Mouse (Mus musculus) lung, adult 2 months (tissue): Measurements from ENCODE around the gene Slc9a7. TPM values are rescaled to one million over a fixed set of nuclear protein-coding genes. Genes with fewer than 3 reads are reported as not detected.

Experiments
- DNase-seq: peaks from one replicate; pipeline ENCODE4 v3.0.0; 2022
- H3K4me1 ChIP-seq: fragments of 200-500 bp; 2 replicates; pipeline ENCODE4 v1.6.1; 2011; ENCODE audit warnings: low read length; ENCODE audit not compliant: control insufficient read depth, insufficient read depth
- H3K4me3 ChIP-seq: fragments of 200-500 bp; replicated peaks from 2 replicates; pipeline ENCODE3; 2011; ENCODE audit warnings: low read depth, mild to moderate bottlenecking, control low read depth, low read length; ENCODE audit errors: extremely low read depth
- CTCF ChIP-seq: fragments of 200-500 bp; IDR thresholded peaks from 2 replicates; pipeline ENCODE4 v1.5.1; 2011; ENCODE audit warnings: mild to moderate bottlenecking, low read length, control low read depth; ENCODE audit not compliant: insufficient read depth
- POLR2A ChIP-seq: fragments of 200-500 bp; IDR thresholded peaks from 2 replicates; pipeline ENCODE4 v1.6.1; 2011; ENCODE audit warnings: low read depth, mild to moderate bottlenecking, control low read depth, low read length, borderline replicate concordance; ENCODE audit errors: extremely low read depth
- WGBS: fragments of 180-500 bp; shearing (Covaris S2); methylation state at CpG from one replicate; pipeline ENCODE4 v1.1.7; 2018; 5-methylcytosine and 5-hydroxymethylcytosine counted together
- polyA plus RNA-seq: library from polyadenylated mRNA; depleted of rRNA; stranded (reverse); fragments of >200 nt; gene quantifications from 2 replicates; pipeline ENCODE4 v1.2.3, GENCODE M21; 2012; rRNA removed

The Slc9a7 gene
- polyA plus RNA-seq, result 2.6 and 4.1 TPM in 2 replicates

DNA sequence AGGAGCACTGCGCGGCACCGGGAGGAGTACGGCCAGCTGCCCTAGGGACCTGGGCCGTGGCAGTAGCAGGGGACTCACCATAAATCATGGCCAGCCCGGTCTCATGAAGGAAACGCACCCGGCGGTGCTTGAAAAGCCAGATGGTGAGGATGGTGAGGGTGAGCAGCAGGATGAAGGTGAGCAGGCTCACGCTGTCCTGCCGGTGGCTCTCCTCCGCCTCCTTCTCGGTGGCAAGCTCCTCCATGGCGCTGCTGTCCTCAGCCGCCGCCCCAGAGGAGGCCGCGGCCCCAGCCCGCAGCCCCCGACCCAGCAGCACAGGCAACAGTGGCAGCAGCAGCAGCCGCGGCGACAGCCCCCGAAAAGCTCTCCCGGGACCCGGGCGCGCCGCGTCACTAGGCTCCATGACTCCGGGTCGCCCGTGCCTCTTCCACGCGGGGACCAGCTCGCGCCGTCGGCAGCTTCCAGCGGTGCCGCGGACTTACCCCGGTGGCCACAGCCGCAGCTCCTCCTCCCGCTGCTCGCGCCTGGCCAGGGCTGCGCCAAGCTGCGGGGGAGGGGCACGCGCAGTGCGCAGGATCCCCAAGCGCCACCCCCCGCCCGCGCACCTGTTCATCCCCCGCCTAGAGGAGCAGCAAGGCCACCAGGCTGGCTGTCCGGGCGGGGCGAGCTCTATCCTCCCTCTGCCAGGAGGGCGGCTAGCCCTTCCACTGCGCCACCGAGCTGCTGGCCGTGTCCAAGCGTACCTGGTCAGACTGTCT lies at the start of gene Slc9a7:
Gene Slc9a7 (minus strand): TSS at position 526 of the 758 bp plus-strand sequence.
- 20% methylated on average over 65 of the region's 65 CpGs for WGBS
- no peak for TF ChIP-seq POLR2A
- TF ChIP-seq CTCF, result no peak
- peak; percentile 39 for DNase-seq
- peak within 1 kb of the TSS; percentile 62 for H3K4me3 ChIP-seq
- no peaks in the 10 kb centered on the region for H3K4me1 ChIP-seq

DNA sequence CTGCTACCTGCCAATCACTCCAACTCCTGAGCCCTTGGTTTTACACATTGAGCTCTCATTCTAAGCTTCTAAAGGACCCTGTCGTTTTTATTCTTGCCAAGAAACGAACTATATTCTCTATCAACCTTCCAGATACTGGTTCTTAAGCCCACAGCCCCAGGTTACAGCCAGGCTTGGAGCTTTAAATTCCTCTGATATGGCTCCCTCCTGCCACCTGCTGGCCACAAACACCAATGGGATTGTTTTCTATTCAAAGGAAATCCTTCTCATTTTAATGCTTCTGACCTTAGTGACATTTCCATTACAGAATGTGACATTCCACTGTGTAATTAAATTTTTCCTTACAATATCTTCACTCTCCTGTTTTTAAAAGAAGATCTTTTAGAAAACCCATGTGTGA lies 44.1 kb upstream of the Slc9a7 start:
- 12% methylated on average over 2 of the region's 2 CpGs for WGBS
- Histone ChIP-seq H3K4me3 (no peak overlapping the region), H3K4me1 (no peaks in the 10 kb centered on the region)
- TF ChIP-seq CTCF, result 0 out of 2 replicates have a peak, but pooled peaks have one; percentile 28
- TF ChIP-seq POLR2A, result no peak
- DNase-seq, result peak; percentile 34

DNA sequence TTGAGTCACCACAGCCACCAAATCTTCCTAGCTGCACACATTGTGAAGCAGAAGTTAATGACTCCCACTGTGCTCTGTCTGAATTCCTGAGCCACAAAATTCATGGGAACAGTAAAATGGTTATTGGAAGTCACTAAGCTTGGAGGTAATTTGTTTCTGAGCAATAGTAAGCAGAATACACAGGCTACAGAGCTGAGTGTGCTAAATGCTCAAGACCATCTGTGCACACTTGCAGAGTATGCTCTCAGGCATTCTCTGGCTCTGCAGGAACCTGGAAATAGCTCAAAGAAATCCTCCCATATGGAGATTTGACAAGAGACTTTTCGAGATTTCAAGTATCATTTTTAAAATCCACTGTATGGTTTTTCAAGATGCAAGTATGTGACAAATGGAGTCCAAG lies 41.1 kb upstream of the Slc9a7 start:
- DNase-seq, result no peak
- TF ChIP-seq POLR2A (no peak), CTCF (no peak)
- Histone ChIP-seq H3K4me1 (no peaks in the 10 kb centered on the region), H3K4me3 (no peak overlapping the region)
- WGBS, result 40% methylated on average over 1 of the region's 1 CpGs

- no peak for DNase-seq
- WGBS, result 30% methylated on average over 3 of the region's 3 CpGs
- TF ChIP-seq CTCF, result no peak
- TF ChIP-seq POLR2A, result no peak
Measured at GRCm38 (mm10) chrX:20307215-20307614, 15.6 kb upstream of the Slc9a7 start.

DNA sequence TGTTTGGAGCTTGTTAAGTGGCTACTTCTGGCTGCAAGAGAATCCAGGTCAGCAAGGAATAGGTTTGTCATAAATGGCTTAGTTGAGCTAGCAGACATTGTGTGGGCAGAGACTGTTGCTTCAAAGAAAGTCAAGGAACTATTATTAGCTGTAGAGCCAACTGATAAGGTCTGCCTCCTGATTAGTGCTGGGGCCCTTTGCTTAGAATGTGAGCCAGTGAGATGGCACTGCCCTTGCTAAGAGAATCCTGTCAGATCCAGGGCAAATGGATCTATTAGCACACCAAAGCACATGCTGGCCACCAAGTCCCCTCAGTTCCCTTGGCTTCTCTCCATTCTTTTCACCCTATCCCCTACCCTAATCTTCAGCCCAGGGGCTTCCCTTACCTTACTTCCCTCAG lies 14.3 kb upstream of the Slc9a7 start:
- no peaks in the 10 kb centered on the region for H3K4me1 ChIP-seq
- no peak overlapping the region for H3K4me3 ChIP-seq
- TF ChIP-seq CTCF (no peak), POLR2A (no peak)
- no peak for DNase-seq

More at GRCm38 (mm10) chrX:20307215-20307614, 15.6 kb upstream of the Slc9a7 start:
- no peaks in the 10 kb centered on the region for H3K4me1 ChIP-seq
- H3K4me3 ChIP-seq, result no peak overlapping the region

DNA sequence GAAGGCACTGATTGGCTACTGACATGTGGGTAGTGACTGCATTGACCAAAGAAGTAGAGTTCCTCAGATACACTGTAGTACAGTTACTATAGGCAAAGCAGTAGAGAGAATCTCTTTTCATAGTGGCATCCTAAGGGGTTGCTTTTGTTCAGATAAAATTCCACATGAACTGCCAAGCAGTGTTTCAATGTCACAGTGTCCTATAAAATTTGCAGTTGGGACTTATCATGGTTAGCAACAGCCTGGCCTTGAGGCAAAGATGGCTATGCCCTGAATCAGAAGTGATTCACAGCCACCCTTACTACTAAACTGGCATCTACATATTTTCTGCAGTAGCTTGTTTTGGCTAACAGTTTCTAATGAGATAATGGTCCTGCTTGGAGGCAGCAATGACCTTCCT lies 11.7 kb upstream of the Slc9a7 start:
- TF ChIP-seq CTCF (no peak), POLR2A (no peak)
- Histone ChIP-seq H3K4me1 (no peaks in the 10 kb centered on the region), H3K4me3 (no peak overlapping the region)
- DNase-seq, result no peak

- no peak for DNase-seq
- WGBS, result 45% methylated on average over 11 of the region's 11 CpGs
- no peak for TF ChIP-seq POLR2A
- TF ChIP-seq CTCF, result no peak
- H3K4me3 ChIP-seq, result peak overlapping the region; percentile 21
- no peaks in the 10 kb centered on the region for H3K4me1 ChIP-seq
Measured at GRCm38 (mm10) chrX:20292040-20292417, 422 bp upstream of the Slc9a7 start.

DNA sequence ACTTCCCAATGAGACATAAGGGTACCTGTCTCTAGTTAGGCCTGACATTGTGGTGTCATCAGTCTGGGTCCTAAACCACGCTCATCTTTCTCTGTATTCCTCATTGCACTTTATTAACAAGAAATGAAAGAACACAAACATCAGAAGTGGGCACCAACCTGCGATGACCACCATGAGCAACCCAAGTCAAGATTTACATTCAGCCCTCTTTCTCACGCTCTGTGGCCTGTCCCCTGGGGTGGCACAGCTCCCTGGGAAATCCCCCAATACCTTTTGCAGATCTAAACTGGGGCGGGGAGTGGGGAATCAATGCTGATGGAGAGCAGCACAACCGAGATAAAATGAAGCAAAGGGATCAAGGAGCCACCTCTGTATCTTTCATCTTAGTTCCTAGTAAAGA lies 892 bp downstream of the Slc9a7 start:
- WGBS, result 28% methylated on average over 5 of the region's 5 CpGs
- no peak for TF ChIP-seq CTCF
- no peak for TF ChIP-seq POLR2A
- Histone ChIP-seq H3K4me3 (peak overlapping the region; percentile 34), H3K4me1 (no peaks in the 10 kb centered on the region)
- no peak for DNase-seq

GRCm38 (mm10) chrX:20288674-20289073 lies 2.9 kb downstream of the Slc9a7 start:
- Histone ChIP-seq H3K4me1 (no peaks in the 10 kb centered on the region), H3K4me3 (no peak overlapping the region)
- WGBS, result 81% methylated on average over 3 of the region's 3 CpGs
- DNase-seq, result no peak
- TF ChIP-seq POLR2A (no peak), CTCF (no peak)

DNA sequence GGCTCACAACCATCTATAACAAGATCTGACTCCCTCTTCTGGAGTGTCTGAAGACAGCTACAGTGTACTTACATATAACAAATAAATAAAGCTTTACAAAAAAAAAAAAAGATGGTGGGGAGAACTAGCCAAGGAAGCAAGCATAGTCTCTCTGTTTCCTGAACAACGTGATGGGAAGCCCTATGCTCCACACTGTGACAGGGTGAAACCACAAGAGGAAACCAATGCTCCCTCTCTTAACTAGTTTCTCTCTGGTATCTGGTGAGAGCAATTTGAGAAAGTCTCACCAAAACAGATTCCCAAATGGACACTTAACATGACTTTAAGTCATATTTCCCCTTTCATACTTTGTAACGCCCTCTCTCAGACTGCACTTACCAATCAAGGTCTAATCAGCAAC lies 5.4 kb downstream of the Slc9a7 start:
- no peak for DNase-seq
- H3K4me1 ChIP-seq, result no peaks in the 10 kb centered on the region
- H3K4me3 ChIP-seq, result no peak overlapping the region
- 50% methylated on average over 2 of the region's 2 CpGs for WGBS
- TF ChIP-seq POLR2A, result no peak
- TF ChIP-seq CTCF, result no peak

DNA sequence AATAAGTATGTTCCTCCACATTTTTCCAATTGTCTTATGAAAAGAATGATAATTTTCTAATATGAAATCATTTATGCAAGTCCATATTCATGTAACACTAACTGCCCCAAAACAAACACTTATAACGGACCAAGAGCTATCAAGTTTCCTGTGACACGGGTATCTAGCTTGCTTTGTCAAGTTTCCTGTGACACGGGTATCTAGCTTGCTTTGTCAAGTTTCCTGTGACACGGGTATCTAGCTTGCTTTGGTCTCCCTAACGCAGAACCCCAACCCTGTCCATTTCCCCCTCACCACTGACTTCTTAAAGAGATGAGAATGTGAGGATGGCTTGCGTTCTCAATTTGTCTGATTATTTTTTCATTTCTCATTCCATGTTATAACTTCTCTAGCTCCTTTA lies 12.2 kb downstream of the Slc9a7 start:
- no peak for DNase-seq
- TF ChIP-seq POLR2A (no peak), CTCF (no peak)
- no peaks in the 10 kb centered on the region for H3K4me1 ChIP-seq
- WGBS, result 46% methylated on average over 6 of the region's 6 CpGs
- H3K4me3 ChIP-seq, result no peak overlapping the region
